ENCODE assay signal across 9 mouse cellular contexts in genomic region chr17:56291171-56291511, GRCm38 (mm10). TPM values are rescaled to one million over a fixed set of nuclear protein-coding genes. Genes with fewer than 3 reads are reported as not detected.
DNase-seq lines count a peak whose midpoint lies in the region; ATAC-seq and TF ChIP-seq lines count a peak whose summit lies in the region.
"Had no signal": no experiment of that assay in that cellular context is flagged by ENCODE, and none has a peak within 500 bp of the region (broad histone marks: within the 10 kb centered on the region; RNA-seq: fewer than 3 reads in every experiment).

No protein-coding gene starts in this region.

- TF ChIP-seq EP300 in liver, embryonic 14.5 days (IDR thresholded peaks at IDR 0.05; ENCODE audit: low read depth), result 0 out of 2 replicates have a peak, but pooled peaks have one; percentile 21

- H3K4me2 ChIP-seq in heart, embryonic 14.5 days (ENCODE audit: low read length), result peak overlapping the region; percentile 90
- peak overlapping the region; percentile 78 for H3K4me2 ChIP-seq in kidney, postnatal 0 days (ENCODE audit: low read length)
- H3K4me2 ChIP-seq in liver, embryonic 14.5 days (ENCODE audit: low read depth), result peak overlapping the region; percentile 69
- H3K4me2 ChIP-seq in stomach, embryonic 15.5 days, result peak overlapping the region; percentile 79

- H3K9ac ChIP-seq in heart, embryonic 14.5 days (ENCODE audit: low read length), result peak overlapping the region; percentile 89
- peak overlapping the region; percentile 54 for H3K9ac ChIP-seq in kidney, postnatal 0 days (ENCODE audit: low read depth, low read length)
- H3K9ac ChIP-seq in liver, embryonic 14.5 days (replicated peaks), result peak overlapping the region; percentile 45
- H3K9ac ChIP-seq in stomach, embryonic 15.5 days, result peak overlapping the region; percentile 19; the same call in 1 of the 2 replicates

- peak; percentile 83 for ATAC-seq in erythroblast, adult 5-6 weeks (replicated peaks; ENCODE audit: low FRiP score, poor library complexity, severe bottlenecking)
- peak; percentile 79 for ATAC-seq in heart, embryonic 14.5 days (ENCODE audit: insufficient number of reproducible peaks, insufficient read depth, low FRiP score, low read depth)
- peak; percentile 88 for ATAC-seq in kidney, postnatal 0 days (replicated peaks; ENCODE audit: low FRiP score, low read depth)
- peak; percentile 80 for ATAC-seq in liver, embryonic 14.5 days (ENCODE audit: insufficient read depth)
- peak; percentile 88 for ATAC-seq in stomach, embryonic 15.5 days (ENCODE audit: insufficient read depth, low FRiP score, low read depth)

- DNase-seq in CD8-positive naive resting alpha-beta T cell, adult 2 months (ENCODE audit: low read depth in 2 of 2, low spot score in 2 of 2), result peak; percentile 89 to 90
- DNase-seq in brain, embryonic 14.5 days (ENCODE audit: low read depth), result peak; percentile 95
- DNase-seq in kidney, postnatal 0 days (ENCODE audit: low spot score), result peak; percentile 99
- peak; percentile 85 to 91 (median 87) for DNase-seq in liver, embryonic 14.5 days (ENCODE audit: low read depth in 3 of 3, low spot score in 3 of 3)
- peak; percentile 78 to 89 for DNase-seq in natural killer cell, adult 2 months (ENCODE audit: low spot score in 2 of 2)

- TF ChIP-seq POLR2A in brain, embryonic 14.5 days (IDR thresholded peaks at IDR 0.05; ENCODE audit: borderline replicate concordance, extremely low read depth, insufficient read depth, insufficient read length, poor library complexity, severe bottlenecking), result 0 out of 2 replicates have a peak, but pooled peaks have one; percentile 9

- H3K36me3 ChIP-seq in heart, embryonic 14.5 days (ENCODE audit: control insufficient read depth, insufficient read depth, low read length), result peaks cover 10% of the 10 kb centered on the region
- peaks cover 3% of the 10 kb centered on the region; the same call in 1 of the 2 replicates for H3K36me3 ChIP-seq in kidney, postnatal 0 days (ENCODE audit: insufficient read depth, low read length)
- no peaks in the 10 kb centered on the region; the same call in 1 of the 2 replicates for H3K36me3 ChIP-seq in liver, embryonic 14.5 days (replicated peaks; ENCODE audit: control insufficient read depth, insufficient read depth, low read depth)
- peaks cover 8% of the 10 kb centered on the region for H3K36me3 ChIP-seq in stomach, embryonic 15.5 days

- 0% methylated on average over 16 of the region's 16 CpGs for WGBS in heart, embryonic 14.5 days
- under 1% methylated on average over 16 of the region's 16 CpGs for WGBS in kidney, postnatal 0 days
- WGBS in liver, embryonic 14.5 days (ENCODE audit: insufficient replicate concordance), result under 1% methylated on average over 16 of the region's 16 CpGs
- 2% methylated on average over 16 of the region's 16 CpGs for WGBS in stomach, embryonic 15.5 days

- TF ChIP-seq CTCF in brain, embryonic 14.5 days (IDR thresholded peaks at IDR 0.05; ENCODE audit: borderline replicate concordance, extremely low read depth, insufficient read depth, insufficient read length), result peak; percentile 83
- peak; percentile 93 for TF ChIP-seq CTCF in kidney, postnatal 0 days (IDR thresholded peaks at IDR 0.05; ENCODE audit: low read depth)
- TF ChIP-seq CTCF in liver, embryonic 14.5 days (IDR thresholded peaks at IDR 0.05; ENCODE audit: low read depth), result peak; percentile 98

- no peaks in the 10 kb centered on the region for H3K27me3 ChIP-seq in heart, embryonic 14.5 days (ENCODE audit: control insufficient read depth, insufficient read depth, low read length)
- no peaks in the 10 kb centered on the region for H3K27me3 ChIP-seq in kidney, postnatal 0 days (ENCODE audit: insufficient read depth, low read length)
- H3K27me3 ChIP-seq in liver, embryonic 14.5 days (ENCODE audit: control insufficient read depth, insufficient read depth, low read length), result no peaks in the 10 kb centered on the region
- no peaks in the 10 kb centered on the region for H3K27me3 ChIP-seq in stomach, embryonic 15.5 days (replicated peaks)

- peaks cover 20 to 30% of the 10 kb centered on the region in 2 experiments for H3K4me1 ChIP-seq in heart, embryonic 14.5 days (ENCODE audit: control insufficient read depth in 2 of 2, insufficient read depth in 2 of 2, low read length in 2 of 2)
- H3K4me1 ChIP-seq in kidney, postnatal 0 days (replicated peaks; ENCODE audit: insufficient read depth, low read length), result peaks cover 28% of the 10 kb centered on the region
- peaks cover 39 to 50% of the 10 kb centered on the region in 2 experiments for H3K4me1 ChIP-seq in liver, embryonic 14.5 days (replicated peaks; ENCODE audit: control insufficient read depth in 2 of 2, insufficient read depth in 2 of 2, low read length in 1 of 2)
- H3K4me1 ChIP-seq in stomach, embryonic 15.5 days, result peaks cover 31% of the 10 kb centered on the region

- H3K9me3 ChIP-seq in heart, embryonic 14.5 days (ENCODE audit: control insufficient read depth, low read length), result no peaks in the 10 kb centered on the region
- H3K9me3 ChIP-seq in kidney, postnatal 0 days (replicated peaks; ENCODE audit: low read length), result no peaks in the 10 kb centered on the region
- no peaks in the 10 kb centered on the region for H3K9me3 ChIP-seq in liver, embryonic 14.5 days (ENCODE audit: control insufficient read depth, low read length)
- no peaks in the 10 kb centered on the region for H3K9me3 ChIP-seq in stomach, embryonic 15.5 days

- peak overlapping the region in 1 of 2 experiments; percentile 67; a peak in 1 of 4 replicates for H3K4me3 ChIP-seq in heart, embryonic 14.5 days (ENCODE audit: control insufficient read depth in 1 of 2, insufficient read depth in 1 of 2, low read depth in 1 of 2, low read length in 2 of 2)
- peak overlapping the region; percentile 56 for H3K4me3 ChIP-seq in kidney, postnatal 0 days (replicated peaks; ENCODE audit: low read depth, low read length)
- peak overlapping the region; percentile 62 to 76 for H3K4me3 ChIP-seq in liver, embryonic 14.5 days (ENCODE audit: insufficient read depth in 1 of 2, low read depth in 2 of 2, low read length in 2 of 2)
- H3K4me3 ChIP-seq in stomach, embryonic 15.5 days (replicated peaks), result peak overlapping the region; percentile 57

- peak overlapping the region; percentile 73 to 97 for H3K27ac ChIP-seq in heart, embryonic 14.5 days (replicated peaks in 1 of 2; ENCODE audit: control insufficient read depth in 1 of 2, insufficient read depth in 1 of 2, low read depth in 2 of 2, low read length in 2 of 2)
- peak overlapping the region; percentile 97 for H3K27ac ChIP-seq in kidney, postnatal 0 days
- peak overlapping the region; percentile 82 for H3K27ac ChIP-seq in liver, embryonic 14.5 days
- H3K27ac ChIP-seq in stomach, embryonic 15.5 days, result peak overlapping the region; percentile 97

RNA-seq across cellular contexts. Expression of gene Plin3, which starts 1.5 kb away (rescaled TPM):
- polyA plus RNA-seq in brain, embryonic 14.5 days (2012; rRNA removed), result 6.4 and 8.3 TPM in 2 replicates
- 3.1 and 4.0 TPM in 2 replicates for total RNA-seq in erythroblast, adult 5-6 weeks (2015; ENCODE audit: low replicate concordance)
- total RNA-seq in erythroblast, adult 5-6 weeks (2017; ENCODE audit: low replicate concordance), result 5.4 and 5.9 TPM in 2 replicates
- polyA plus RNA-seq in heart, embryonic 14.5 days (2014; fragmentation: Nextera tagmentation; extraction: Ambion mirVana), result 66.4 and 70.9 TPM in 2 replicates
- 69.6 and 75.2 TPM in 2 replicates for polyA plus RNA-seq in kidney, postnatal 0 days (2015; fragmentation: Nextera tagmentation; extraction: Ambion mirVana)
- polyA plus RNA-seq in liver, embryonic 14.5 days (2012; rRNA removed), result 7.4 and 9.2 TPM in 2 replicates
- polyA plus RNA-seq in liver, embryonic 14.5 days (2014; fragmentation: Nextera tagmentation; extraction: Ambion mirVana), result 24.2 and 27.2 TPM in 2 replicates
- polyA plus RNA-seq in stomach, embryonic 15.5 days (2015; fragmentation: Nextera tagmentation; extraction: Ambion mirVana), result 90.7 and 93.1 TPM in 2 replicates

RNA-seq across cellular contexts. Expression of gene Arrdc5, which starts 8.9 kb away (rescaled TPM):
- not detected in 2 replicates for polyA plus RNA-seq in brain, embryonic 14.5 days (2012; rRNA removed)
- total RNA-seq in erythroblast, adult 5-6 weeks (2015; ENCODE audit: low replicate concordance), result not detected in 2 replicates
- total RNA-seq in erythroblast, adult 5-6 weeks (2017; ENCODE audit: low replicate concordance), result not detected in 2 replicates
- polyA plus RNA-seq in heart, embryonic 14.5 days (2014; fragmentation: Nextera tagmentation; extraction: Ambion mirVana), result not detected in 2 replicates
- not detected in 2 replicates for polyA plus RNA-seq in kidney, postnatal 0 days (2015; fragmentation: Nextera tagmentation; extraction: Ambion mirVana)
- polyA plus RNA-seq in liver, embryonic 14.5 days (2012; rRNA removed), result not detected in 2 replicates
- not detected in 2 replicates for polyA plus RNA-seq in liver, embryonic 14.5 days (2014; fragmentation: Nextera tagmentation; extraction: Ambion mirVana)
- polyA plus RNA-seq in stomach, embryonic 15.5 days (2015; fragmentation: Nextera tagmentation; extraction: Ambion mirVana), result not detected in 2 replicates
- total RNA-seq: layer of hippocampus, adult 18-20 months had no signal

RNA-seq across cellular contexts. Expression of gene Uhrf1, which starts 12.0 kb away (rescaled TPM):
- 39.8 and 50.9 TPM in 2 replicates for polyA plus RNA-seq in brain, embryonic 14.5 days (2012; rRNA removed)
- total RNA-seq in erythroblast, adult 5-6 weeks (2015; ENCODE audit: low replicate concordance), result 34.4 and 53.7 TPM in 2 replicates
- total RNA-seq in erythroblast, adult 5-6 weeks (2017; ENCODE audit: low replicate concordance), result 66.2 and 103 TPM in 2 replicates
- polyA plus RNA-seq in heart, embryonic 14.5 days (2014; fragmentation: Nextera tagmentation; extraction: Ambion mirVana), result 42.8 and 44.6 TPM in 2 replicates
- 54.3 and 67.3 TPM in 2 replicates for polyA plus RNA-seq in kidney, postnatal 0 days (2015; fragmentation: Nextera tagmentation; extraction: Ambion mirVana)
- 72.6 and 86.2 TPM in 2 replicates for polyA plus RNA-seq in liver, embryonic 14.5 days (2012; rRNA removed)
- 76.0 and 90.8 TPM in 2 replicates for polyA plus RNA-seq in liver, embryonic 14.5 days (2014; fragmentation: Nextera tagmentation; extraction: Ambion mirVana)
- 103 and 110 TPM in 2 replicates for polyA plus RNA-seq in stomach, embryonic 15.5 days (2015; fragmentation: Nextera tagmentation; extraction: Ambion mirVana)

RNA-seq across cellular contexts. Expression of gene Ticam1, which starts 14.6 kb away (rescaled TPM):
- polyA plus RNA-seq in brain, embryonic 14.5 days (2012; rRNA removed), result 3.4 and 3.7 TPM in 2 replicates
- total RNA-seq in erythroblast, adult 5-6 weeks (2015; ENCODE audit: low replicate concordance), result 2.5 and 5.0 TPM in 2 replicates
- 1.3 and 2.8 TPM in 2 replicates for total RNA-seq in erythroblast, adult 5-6 weeks (2017; ENCODE audit: low replicate concordance)
- polyA plus RNA-seq in heart, embryonic 14.5 days (2014; fragmentation: Nextera tagmentation; extraction: Ambion mirVana), result 9.2 and 9.3 TPM in 2 replicates
- 6.9 and 7.7 TPM in 2 replicates for polyA plus RNA-seq in kidney, postnatal 0 days (2015; fragmentation: Nextera tagmentation; extraction: Ambion mirVana)
- 4.9 and 6.8 TPM in 2 replicates for polyA plus RNA-seq in liver, embryonic 14.5 days (2012; rRNA removed)
- 3.4 and 3.8 TPM in 2 replicates for polyA plus RNA-seq in liver, embryonic 14.5 days (2014; fragmentation: Nextera tagmentation; extraction: Ambion mirVana)
- polyA plus RNA-seq in stomach, embryonic 15.5 days (2015; fragmentation: Nextera tagmentation; extraction: Ambion mirVana), result 6.6 and 7.8 TPM in 2 replicates

RNA-seq across cellular contexts. Expression of gene Fem1a, which starts 34.5 kb away (rescaled TPM):
- polyA plus RNA-seq in brain, embryonic 14.5 days (2012; rRNA removed), result 27.0 and 31.0 TPM in 2 replicates
- total RNA-seq in erythroblast, adult 5-6 weeks (2015; ENCODE audit: low replicate concordance), result 2.7 TPM in 2 replicates
- total RNA-seq in erythroblast, adult 5-6 weeks (2017; ENCODE audit: low replicate concordance), result 4.9 and 5.3 TPM in 2 replicates
- 23.6 and 25.9 TPM in 2 replicates for polyA plus RNA-seq in heart, embryonic 14.5 days (2014; fragmentation: Nextera tagmentation; extraction: Ambion mirVana)
- polyA plus RNA-seq in kidney, postnatal 0 days (2015; fragmentation: Nextera tagmentation; extraction: Ambion mirVana), result 11.7 TPM in 2 replicates
- 5.6 and 5.8 TPM in 2 replicates for polyA plus RNA-seq in liver, embryonic 14.5 days (2012; rRNA removed)
- 4.9 and 5.8 TPM in 2 replicates for polyA plus RNA-seq in liver, embryonic 14.5 days (2014; fragmentation: Nextera tagmentation; extraction: Ambion mirVana)
- polyA plus RNA-seq in stomach, embryonic 15.5 days (2015; fragmentation: Nextera tagmentation; extraction: Ambion mirVana), result 12.7 and 13.0 TPM in 2 replicates

Comparison
In these comparisons a context has a peak if more than half of its experiments do, and no peak if none do; other contexts are left out.
1. H3K9ac ChIP-seq: peak in every context shown above with its lines; median percentile 89 in heart, embryonic 14.5 days; 54 in kidney, postnatal 0 days; 45 in liver, embryonic 14.5 days; 19 in stomach, embryonic 15.5 days.